Mouse (Mus musculus): ENCODE data around the gene Skida1. TPM values are rescaled to one million over a fixed set of nuclear protein-coding genes. Genes with fewer than 3 reads are reported as not detected.
A peak's percentile ranks its signal among the peaks of the same experiment; 100 is the strongest.

Gene Skida1
- polyA plus RNA-seq, 1 experiment from 2014 or later: 17.8 TPM

GRCm38 (mm10) chr2:18064356-18064858 lies 15.6 kb upstream of the Skida1 start:
- Histone ChIP-seq H3K27me3 (no peaks in the 10 kb centered on the region), H3K4me1 (replicated peaks) (peaks cover 15% of the 10 kb centered on the region), H3K4me3 (replicated peaks) (peak overlapping the region; percentile 83), H3K9me3 (no peaks in the 10 kb centered on the region), H3K9ac (replicated peaks) (peak overlapping the region; percentile 96), H3K4me2 (replicated peaks) (peak overlapping the region; percentile 91), H3K36me3 (peaks cover 8% of the 10 kb centered on the region), H3K27ac (peak overlapping the region; percentile 100)
- peak; percentile 97 for ATAC-seq
- WGBS: under 1% methylated on average over 50 of the region's 58 CpGs

DNA sequence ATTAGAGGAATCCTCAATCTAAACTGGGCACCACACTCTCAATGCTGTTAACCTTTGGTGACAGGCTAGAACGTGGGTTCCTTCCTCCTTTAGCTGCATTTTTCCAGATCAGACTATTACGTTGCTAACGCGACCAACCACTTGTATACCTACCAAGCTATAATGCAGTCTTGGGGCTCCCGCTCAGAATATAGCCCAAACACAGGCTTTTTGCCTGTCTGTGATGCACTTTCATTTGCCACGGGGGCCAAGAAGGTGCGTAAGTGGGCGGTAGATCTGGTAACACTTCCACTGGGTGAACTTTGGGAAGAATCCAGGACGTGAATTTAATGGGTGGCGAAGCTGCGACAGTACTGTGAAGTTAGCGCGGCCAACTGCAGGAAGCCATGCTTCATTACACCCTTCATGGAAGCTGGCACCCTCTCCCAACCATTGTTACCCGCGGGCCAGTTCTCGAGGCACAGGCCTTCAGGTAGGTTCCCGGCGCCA lies 15.0 kb upstream of the Skida1 start:
- H3K27me3 ChIP-seq: no peaks in the 10 kb centered on the region
- peak overlapping the region; percentile 91 for H3K4me2 ChIP-seq (replicated peaks)
- H3K4me1 ChIP-seq (replicated peaks): peaks cover 20% of the 10 kb centered on the region
- H3K4me3 ChIP-seq (replicated peaks): peak overlapping the region; percentile 83
- H3K27ac ChIP-seq: peak overlapping the region; percentile 100
- H3K9me3 ChIP-seq: no peaks in the 10 kb centered on the region
- H3K9ac ChIP-seq (replicated peaks): peak overlapping the region; percentile 96
- under 1% methylated on average over 18 of the region's 18 CpGs for WGBS
- peaks cover 8% of the 10 kb centered on the region for H3K36me3 ChIP-seq
- ATAC-seq: peak; percentile 66

- WGBS: 50% methylated on average over 1 of the region's 1 CpGs
- Histone ChIP-seq H3K4me1 (replicated peaks) (peaks cover 18% of the 10 kb centered on the region), H3K9me3 (no peaks in the 10 kb centered on the region), H3K9ac (replicated peaks) (no peak overlapping the region), H3K4me2 (replicated peaks) (no peak overlapping the region), H3K27ac (no peak overlapping the region), H3K36me3 (no peaks in the 10 kb centered on the region), H3K4me3 (replicated peaks) (no peak overlapping the region), H3K27me3 (no peaks in the 10 kb centered on the region)
- ATAC-seq: no peak
Measured at GRCm38 (mm10) chr2:18060396-18060795, 11.5 kb upstream of the Skida1 start.

DNA sequence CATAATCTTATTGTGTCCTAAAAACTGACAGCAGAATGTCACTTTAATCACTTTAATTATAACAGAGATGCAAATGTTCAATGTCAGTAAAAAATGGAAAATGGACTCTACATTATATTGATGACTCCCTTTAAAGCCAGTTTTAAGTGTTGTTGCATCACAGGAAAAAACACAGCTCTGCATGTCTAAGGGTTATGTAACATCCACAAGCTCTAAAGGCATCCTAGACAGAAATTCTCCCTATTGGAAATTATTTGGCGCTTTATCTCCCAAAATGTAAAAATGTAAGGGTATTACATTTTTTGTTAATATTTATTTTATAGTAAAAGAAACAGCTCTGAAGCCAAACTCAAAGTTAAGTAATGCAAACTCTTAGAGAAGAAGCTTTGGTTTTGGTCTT lies 11.0 kb upstream of the Skida1 start:
- peaks cover 23% of the 10 kb centered on the region for H3K4me1 ChIP-seq (replicated peaks)
- H3K27me3 ChIP-seq: no peaks in the 10 kb centered on the region
- H3K9me3 ChIP-seq: no peaks in the 10 kb centered on the region
- 57% methylated on average over 1 of the region's 1 CpGs for WGBS
- no peak overlapping the region for H3K27ac ChIP-seq
- no peak overlapping the region for H3K4me3 ChIP-seq (replicated peaks)
- no peak overlapping the region for H3K9ac ChIP-seq (replicated peaks)
- H3K36me3 ChIP-seq: no peaks in the 10 kb centered on the region
- H3K4me2 ChIP-seq (replicated peaks): no peak overlapping the region
- ATAC-seq: no peak

- Histone ChIP-seq H3K9me3 (no peaks in the 10 kb centered on the region), H3K27ac (no peak overlapping the region), H3K4me1 (replicated peaks) (peaks cover 30% of the 10 kb centered on the region), H3K4me2 (replicated peaks) (peak overlapping the region; percentile 90), H3K36me3 (no peaks in the 10 kb centered on the region), H3K27me3 (no peaks in the 10 kb centered on the region), H3K9ac (replicated peaks) (peak overlapping the region; percentile 97), H3K4me3 (replicated peaks) (peak overlapping the region; percentile 5; the same call in 1 of the 2 replicates)
- ATAC-seq: no peak
- WGBS: 15% methylated on average over 2 of the region's 2 CpGs
Measured at GRCm38 (mm10) chr2:18059063-18059462, 10.2 kb upstream of the Skida1 start.

GRCm38 (mm10) chr2:18058146-18058708 lies 9.4 kb upstream of the Skida1 start:
- Histone ChIP-seq H3K27me3 (no peaks in the 10 kb centered on the region), H3K36me3 (no peaks in the 10 kb centered on the region), H3K4me2 (replicated peaks) (peak overlapping the region; percentile 90), H3K4me3 (replicated peaks) (peak overlapping the region; percentile 56), H3K9me3 (no peaks in the 10 kb centered on the region), H3K9ac (replicated peaks) (peak overlapping the region; percentile 97), H3K4me1 (replicated peaks) (peaks cover 36% of the 10 kb centered on the region), H3K27ac (peak overlapping the region; percentile 99)
- WGBS: 3% methylated on average over 9 of the region's 9 CpGs
- ATAC-seq: no peak

DNA sequence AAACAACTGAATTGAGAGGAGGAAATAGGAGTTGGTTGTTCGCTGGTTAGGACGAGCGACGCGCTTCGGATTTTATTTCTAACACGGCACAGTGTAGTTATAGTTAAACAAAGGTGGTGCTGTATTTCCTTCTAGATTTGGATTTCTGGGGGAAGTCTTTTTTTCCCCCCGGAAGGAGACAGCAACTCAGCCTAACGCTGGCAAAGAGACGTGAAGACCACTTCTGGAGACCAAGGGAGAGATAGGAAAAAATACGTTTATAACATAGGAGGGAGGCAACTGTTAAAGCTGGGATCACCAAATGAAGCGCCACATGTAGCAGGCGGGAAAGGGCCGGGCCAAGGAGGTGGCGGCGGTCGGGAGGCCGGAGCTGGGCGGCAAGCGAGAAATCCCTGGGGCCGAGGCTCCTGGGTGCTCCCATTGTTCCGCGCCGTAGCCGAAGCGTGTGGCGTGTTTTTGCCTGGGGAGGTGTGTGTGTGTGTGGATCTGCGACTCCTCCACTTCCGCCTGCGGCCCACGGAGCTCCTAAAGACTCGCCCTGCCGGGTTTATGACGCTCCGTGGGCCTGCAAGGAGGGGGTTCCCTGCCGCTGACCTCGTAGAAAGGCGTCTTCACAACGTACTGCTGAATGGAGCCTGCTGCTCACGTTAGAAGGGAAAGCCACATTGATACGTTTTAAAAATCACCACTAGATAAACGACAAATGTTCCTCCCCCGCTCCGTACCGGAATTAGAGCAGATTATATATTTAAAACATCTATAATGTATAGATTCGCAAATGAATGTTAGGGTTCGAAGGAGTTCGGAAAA lies 8.7 kb upstream of the Skida1 start:
- H3K9ac ChIP-seq (replicated peaks): peak overlapping the region; percentile 97
- peaks cover 40% of the 10 kb centered on the region for H3K4me1 ChIP-seq (replicated peaks)
- H3K36me3 ChIP-seq: no peaks in the 10 kb centered on the region
- no peaks in the 10 kb centered on the region for H3K9me3 ChIP-seq
- H3K27ac ChIP-seq: peak overlapping the region; percentile 99
- H3K27me3 ChIP-seq: no peaks in the 10 kb centered on the region
- under 1% methylated on average over 48 of the region's 48 CpGs for WGBS
- ATAC-seq: no peak
- peak overlapping the region; percentile 56 for H3K4me3 ChIP-seq (replicated peaks)
- peak overlapping the region; percentile 90 for H3K4me2 ChIP-seq (replicated peaks)

- under 1% methylated on average over 32 of the region's 50 CpGs for WGBS
- ATAC-seq: peak; percentile 97
- Histone ChIP-seq H3K27ac (peak overlapping the region; percentile 99), H3K4me3 (replicated peaks) (peak overlapping the region; percentile 56), H3K36me3 (no peaks in the 10 kb centered on the region), H3K4me2 (replicated peaks) (peak overlapping the region; percentile 90), H3K4me1 (replicated peaks) (peaks cover 46% of the 10 kb centered on the region), H3K9ac (replicated peaks) (peak overlapping the region; percentile 97), H3K9me3 (no peaks in the 10 kb centered on the region), H3K27me3 (no peaks in the 10 kb centered on the region)
Measured at GRCm38 (mm10) chr2:18056786-18057255, 8.0 kb upstream of the Skida1 start.

- Histone ChIP-seq H3K9ac (replicated peaks) (peak overlapping the region; percentile 97), H3K27me3 (no peaks in the 10 kb centered on the region), H3K4me2 (replicated peaks) (peak overlapping the region; percentile 90), H3K27ac (peak overlapping the region; percentile 99), H3K4me1 (replicated peaks) (peaks cover 53% of the 10 kb centered on the region), H3K9me3 (no peaks in the 10 kb centered on the region), H3K4me3 (replicated peaks) (peak overlapping the region; percentile 56), H3K36me3 (no peaks in the 10 kb centered on the region)
- ATAC-seq: peak; percentile 95
- WGBS: under 1% methylated on average over 29 of the region's 66 CpGs
Measured at GRCm38 (mm10) chr2:18055929-18056785, 7.3 kb upstream of the Skida1 start.

DNA sequence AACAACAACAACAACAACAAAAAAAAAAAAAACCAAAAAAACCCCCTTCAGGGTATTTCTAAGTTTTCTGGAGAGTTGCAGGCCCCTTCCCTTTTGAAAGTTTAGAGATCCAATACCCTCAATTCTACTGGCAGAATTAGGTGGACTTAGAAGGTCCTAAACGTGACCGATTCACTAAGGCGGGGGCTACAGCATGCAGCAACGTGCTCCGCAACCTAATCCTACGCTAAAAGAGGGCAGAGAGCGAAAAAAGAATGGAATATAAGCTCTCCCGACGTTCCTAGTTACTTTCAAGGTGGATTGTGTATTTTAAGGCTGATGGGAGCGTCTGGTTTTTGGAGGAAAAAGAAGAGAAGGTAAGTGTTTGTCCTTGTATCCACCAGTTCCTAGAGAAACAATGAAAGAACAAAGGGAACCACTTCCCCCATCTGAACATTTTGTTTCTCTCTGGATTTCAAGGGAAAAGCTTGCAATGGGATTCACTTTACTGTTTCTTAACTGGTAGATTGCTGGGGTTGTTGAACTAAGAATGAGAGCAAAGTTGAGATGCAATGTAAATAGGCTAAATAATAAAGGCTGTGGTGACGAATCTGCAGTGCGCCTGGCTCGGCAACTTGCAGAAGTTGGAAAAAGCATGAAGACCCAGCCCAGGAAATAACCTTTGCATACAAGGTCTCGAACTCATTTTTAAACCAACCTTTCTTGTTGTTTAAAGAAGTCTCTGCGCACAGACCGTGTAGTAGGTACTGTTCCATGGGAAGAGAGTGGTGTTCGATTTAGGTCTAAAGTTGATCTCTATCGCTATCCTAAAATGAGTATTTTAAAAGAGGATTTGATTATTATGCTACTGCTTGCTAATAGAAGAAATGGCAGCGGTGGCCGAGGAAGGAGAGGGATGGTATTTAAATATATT lies 6.4 kb upstream of the Skida1 start, which contains the start of gene Mllt10:
Gene Mllt10, plus strand, starts transcription at position 222 of the 913 bp plus-strand sequence.
- Histone ChIP-seq H3K4me3 (replicated peaks) (peak within 1 kb of the TSS; percentile 56), H3K36me3 (no peaks in the 10 kb centered on the region), H3K27me3 (no peaks in the 10 kb centered on the region), H3K4me2 (replicated peaks) (peak within 1 kb of the TSS; percentile 90), H3K4me1 (replicated peaks) (peaks cover 61% of the 10 kb centered on the region), H3K9ac (replicated peaks) (peak within 1 kb of the TSS; percentile 97), H3K27ac (peak within 1 kb of the TSS; percentile 99), H3K9me3 (no peaks in the 10 kb centered on the region)
- WGBS: under 1% methylated on average over 20 of the region's 20 CpGs
- ATAC-seq: no peak

All from midbrain, embryonic 13.5 days (tissue).